Mouse (Mus musculus) gastrocnemius, postnatal 14 days (tissue): ENCODE measurements around the gene Tbc1d1. TPM values are rescaled to one million over a fixed set of nuclear protein-coding genes. Genes with fewer than 3 reads are reported as not detected.

Source experiments
- DNase-seq: peaks from one replicate; pipeline ENCODE4 v3.0.0; 2021; ENCODE audit warnings: mixed read lengths
- intact Hi-C: fragments of 180-260 bp; cut with DNase I; formaldehyde crosslinking; loops from one replicate; pipeline ENCODE4 v1.15.1; 2025; ENCODE audit warnings: low total_unique reads
- long read RNA-seq, 2 experiments: library from polyadenylated mRNA; stranded (forward); transcript quantifications; one replicate each; pipeline ENCODE4 v2.0.0; 2021
- total RNA-seq, 2 experiments: library from RNA; stranded (reverse); gene quantifications; 2 replicates each; pipeline ENCODE4 v1.2.3; 2021

Tbc1d1 gene
- total RNA-seq, result 10 to 100 TPM; 29.9 to 39.6 TPM
- long read RNA-seq, experiment 1, full-length matches to known transcripts, result 15 of 34 reads
- long read RNA-seq, experiment 1, partial matches to known transcripts, result 10 of 34 reads
- long read RNA-seq, experiment 1, other reads (novel, unspliced or antisense), result 9 of 34 reads
- long read RNA-seq, experiment 2, full-length matches to known transcripts, result 29 of 60 reads
- long read RNA-seq, experiment 2, partial matches to known transcripts, result 17 of 60 reads
- long read RNA-seq, experiment 2, other reads (novel, unspliced or antisense), result 14 of 60 reads

GRCm38 (mm10) chr5:64155861-64156550 lies at the start of gene Tbc1d1:
Gene Tbc1d1 (plus strand): TSS chr5:64156305.
- intact Hi-C loops, result no loop called here
- DNase-seq, result peak; percentile 30

- no peak for DNase-seq
- intact Hi-C loops, result no loop called here
Observed at GRCm38 (mm10) chr5:64107596-64108289, 48.4 kb upstream of the Tbc1d1 start.

- intact Hi-C loops, result no loop called here
- DNase-seq, result no peak
Observed at GRCm38 (mm10) chr5:64109217-64109616, 46.9 kb upstream of the Tbc1d1 start.

- DNase-seq, result no peak
- intact Hi-C loops, result no loop called here
Observed at GRCm38 (mm10) chr5:64112360-64112759, 43.7 kb upstream of the Tbc1d1 start.

- intact Hi-C loops, result no loop called here
- no peak for DNase-seq
Observed at GRCm38 (mm10) chr5:64114210-64114609, 41.9 kb upstream of the Tbc1d1 start.

GRCm38 (mm10) chr5:64117191-64117590 lies 38.9 kb upstream of the Tbc1d1 start:
- intact Hi-C loops, result no loop called here

GRCm38 (mm10) chr5:64125783-64126182 lies 30.3 kb upstream of the Tbc1d1 start:
- intact Hi-C loops, result no loop called here

More at GRCm38 (mm10) chr5:64117191-64117590, 38.9 kb upstream of the Tbc1d1 start:
- no peak for DNase-seq

GRCm38 (mm10) chr5:64131550-64131949 lies 24.6 kb upstream of the Tbc1d1 start:
- intact Hi-C loops, result loop anchor here (10.0 kb wide), 1 partner anchor 143 kb away; no protein-coding TSS in a partner anchor
- DNase-seq, result no peak

More at GRCm38 (mm10) chr5:64125783-64126182, 30.3 kb upstream of the Tbc1d1 start:
- no peak for DNase-seq

GRCm38 (mm10) chr5:64133901-64134300 lies 22.2 kb upstream of the Tbc1d1 start:
- intact Hi-C loops, result loop anchor here (10.0 kb wide), 1 partner anchor 141 kb away; no protein-coding TSS in a partner anchor
- DNase-seq, result no peak

GRCm38 (mm10) chr5:64136325-64136724 lies 19.8 kb upstream of the Tbc1d1 start:
- intact Hi-C loops, result loop anchor here (10.0 kb wide), 1 partner anchor 138 kb away; no protein-coding TSS in a partner anchor
- DNase-seq, result no peak

- no peak for DNase-seq
- intact Hi-C loops, result no loop called here
Observed at GRCm38 (mm10) chr5:64140202-64140601, 15.9 kb upstream of the Tbc1d1 start.

- intact Hi-C loops, result no loop called here
- no peak for DNase-seq
Observed at GRCm38 (mm10) chr5:64144315-64144714, 11.8 kb upstream of the Tbc1d1 start.

GRCm38 (mm10) chr5:64146384-64147005 lies 9.6 kb upstream of the Tbc1d1 start:
- intact Hi-C loops, result no loop called here
- DNase-seq, result no peak

GRCm38 (mm10) chr5:64149184-64150127 lies 6.6 kb upstream of the Tbc1d1 start:
- no peak for DNase-seq
- intact Hi-C loops, result no loop called here

GRCm38 (mm10) chr5:64153319-64153718 lies 2.8 kb upstream of the Tbc1d1 start:
- no peak for DNase-seq
- intact Hi-C loops, result no loop called here

- intact Hi-C loops, result no loop called here
- DNase-seq, result no peak
Observed at GRCm38 (mm10) chr5:64156579-64156978, 474 bp downstream of the Tbc1d1 start.

GRCm38 (mm10) chr5:64157926-64158325 lies 1.8 kb downstream of the Tbc1d1 start:
- intact Hi-C loops, result no loop called here
- DNase-seq, result no peak

GRCm38 (mm10) chr5:64158501-64158900 lies 2.4 kb downstream of the Tbc1d1 start:
- intact Hi-C loops, result no loop called here
- no peak for DNase-seq
